Mouse (Mus musculus) heart, embryonic 13.5 days (tissue): ENCODE results near the gene Olfr524. TPM values are rescaled to one million over a fixed set of nuclear protein-coding genes. Genes with fewer than 3 reads are reported as not detected.

Experiments used
- ATAC-seq: fragments of 200-750 bp; cut with Nextera tagmentation; 2 replicates; pipeline ENCODE4 v1.8.0; 2017; ENCODE audit warnings: moderate TSS enrichment; ENCODE audit not compliant: insufficient number of reproducible peaks, low FRiP score, low TSS enrichment; ENCODE audit errors: extremely low read depth
- H3K27ac ChIP-seq: fragments of 300-500 bp; sonication (generic); replicated peaks from 2 replicates; pipeline ENCODE4 v1.5.1; 2015; ENCODE audit warnings: moderate library complexity, mild to moderate bottlenecking, inconsistent platforms
- H3K27me3 ChIP-seq: fragments of 300-500 bp; sonication (generic); replicated peaks from 2 replicates; pipeline ENCODE4 v1.6.1; 2015; ENCODE audit warnings: mild to moderate bottlenecking, inconsistent platforms
- H3K36me3 ChIP-seq: fragments of 300-500 bp; sonication (generic); 2 replicates; pipeline ENCODE4 v1.6.1; 2015; ENCODE audit warnings: mild to moderate bottlenecking, inconsistent platforms
- H3K4me1 ChIP-seq: fragments of 300-500 bp; sonication (generic); 2 replicates; pipeline ENCODE4 v1.6.1; 2015; ENCODE audit warnings: inconsistent platforms
- H3K4me2 ChIP-seq: fragments of 300-500 bp; sonication (generic); 2 replicates; pipeline ENCODE4 v1.6.1; 2015; ENCODE audit warnings: inconsistent platforms, mild to moderate bottlenecking, moderate library complexity
- H3K4me3 ChIP-seq: fragments of 300-500 bp; sonication (generic); 2 replicates; pipeline ENCODE4 v1.5.1; 2015; ENCODE audit warnings: moderate library complexity, mild to moderate bottlenecking, inconsistent platforms
- H3K9ac ChIP-seq: fragments of 300-500 bp; sonication (generic); 2 replicates; pipeline ENCODE4 v1.6.1; 2015; ENCODE audit warnings: inconsistent platforms, mild to moderate bottlenecking, moderate library complexity
- H3K9me3 ChIP-seq: fragments of 300-500 bp; sonication (generic); 2 replicates; pipeline ENCODE4 v1.6.1; 2016; ENCODE audit warnings: inconsistent platforms
- WGBS: fragments of 180-500 bp; shearing (Covaris S2); methylation state at CpG from one replicate; pipeline ENCODE4 v1.1.7; 2015; ENCODE audit warnings: mixed read lengths; 5-methylcytosine and 5-hydroxymethylcytosine counted together
- polyA plus RNA-seq: library from polyadenylated mRNA; unstranded; fragments of >200 nt; fragmentation: Nextera tagmentation; extraction: Ambion mirVana; gene quantifications from 2 replicates; pipeline ENCODE4 v1.2.1, GENCODE M21; 2015

Gene Olfr524
- not detected in 2 replicates for polyA plus RNA-seq

DNA sequence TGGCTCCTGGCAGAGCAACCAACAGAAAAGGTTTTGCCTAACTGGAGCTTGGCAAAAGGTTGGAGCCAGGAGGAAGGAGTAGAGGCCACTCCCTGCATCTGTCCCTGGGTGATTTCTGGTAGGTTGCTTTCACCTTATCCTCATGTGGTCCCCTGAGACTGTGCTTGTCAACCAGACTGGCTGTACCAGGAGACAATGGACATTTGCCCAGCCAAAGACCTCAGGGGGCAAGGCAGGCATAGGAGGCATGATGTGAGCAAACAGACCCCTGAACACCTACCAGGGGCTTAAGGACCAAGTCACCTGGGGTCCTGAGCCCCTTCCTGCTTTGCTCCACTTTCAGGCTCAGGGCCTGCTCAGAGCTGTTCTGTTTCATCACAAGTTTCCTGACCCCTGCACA, at the start of gene Olfr524:
TSS of gene Olfr524 (minus strand) at position 101 of the 400 bp plus-strand sequence.
- Histone ChIP-seq H3K36me3 (no peaks in the 10 kb centered on the region), H3K27me3 (peaks cover 3% of the 10 kb centered on the region; the same call in 1 of the 2 replicates), H3K9ac (no peak within 1 kb of the TSS), H3K9me3 (no peaks in the 10 kb centered on the region), H3K27ac (no peak within 1 kb of the TSS), H3K4me2 (no peak within 1 kb of the TSS), H3K4me1 (no peaks in the 10 kb centered on the region), H3K4me3 (no peak within 1 kb of the TSS)
- ATAC-seq = no peak

DNA sequence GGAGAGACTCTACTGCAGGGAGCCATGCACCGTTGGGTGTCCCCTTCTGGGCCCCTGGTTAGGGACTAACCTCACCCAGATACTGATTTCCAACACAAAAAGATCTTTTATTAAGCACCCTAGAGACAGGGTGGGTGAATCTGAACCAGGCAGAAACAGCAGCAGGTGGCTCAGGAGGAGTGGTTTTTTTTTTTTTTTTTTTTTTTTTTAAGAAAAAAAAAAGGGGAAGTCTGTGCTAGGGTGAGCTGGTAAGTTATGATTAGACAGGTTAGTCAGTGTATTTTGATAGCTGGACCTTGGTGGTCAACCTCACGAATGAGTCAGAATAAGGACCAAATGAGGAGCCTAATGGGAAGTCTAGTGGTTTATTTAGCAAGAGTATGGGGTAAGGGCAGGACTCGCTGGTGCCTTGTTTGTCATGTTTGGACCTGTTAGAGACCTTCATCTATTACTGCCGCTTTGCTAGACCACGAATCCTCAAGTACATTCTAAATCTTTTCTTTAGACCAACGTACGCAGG, 48.1 kb upstream of the Olfr524 start:
- H3K36me3 ChIP-seq = no peaks in the 10 kb centered on the region
- H3K27ac ChIP-seq = no peak overlapping the region
- no peak for ATAC-seq
- no peaks in the 10 kb centered on the region for H3K27me3 ChIP-seq
- 75% methylated on average over 7 of the region's 7 CpGs for WGBS
- H3K4me2 ChIP-seq = no peak overlapping the region
- no peak overlapping the region for H3K9ac ChIP-seq
- H3K4me1 ChIP-seq = no peaks in the 10 kb centered on the region
- H3K9me3 ChIP-seq = 0 out of 2 replicates have a peak, but pooled peaks cover 4% of the 10 kb centered on the region
- H3K4me3 ChIP-seq = no peak overlapping the region

GRCm38 (mm10) chr7:140247216-140247615, 41.5 kb upstream of the Olfr524 start, which contains the start of gene 5830411N06Rik:
TSS of gene 5830411N06Rik (plus strand) at chr7:140247284.
- ATAC-seq = no peak
- 0 out of 2 replicates have a peak, but pooled peaks cover under 1% of the 10 kb centered on the region for H3K9me3 ChIP-seq
- H3K4me1 ChIP-seq = no peaks in the 10 kb centered on the region

GRCm38 (mm10) chr7:140233696-140234095, 27.9 kb upstream of the Olfr524 start:
- Histone ChIP-seq H3K9ac (no peak overlapping the region), H3K4me3 (no peak overlapping the region), H3K36me3 (no peaks in the 10 kb centered on the region), H3K4me2 (no peak overlapping the region), H3K27me3 (no peaks in the 10 kb centered on the region), H3K9me3 (no peaks in the 10 kb centered on the region), H3K4me1 (no peaks in the 10 kb centered on the region), H3K27ac (no peak overlapping the region)
- ATAC-seq = no peak
- WGBS = 77% methylated on average over 3 of the region's 3 CpGs

More at GRCm38 (mm10) chr7:140247216-140247615, 41.5 kb upstream of the Olfr524 start, which contains the start of gene 5830411N06Rik:
- WGBS = 73% methylated on average over 4 of the region's 4 CpGs
- no peak within 1 kb of the TSS for H3K27ac ChIP-seq
- H3K36me3 ChIP-seq = no peaks in the 10 kb centered on the region
- no peak within 1 kb of the TSS for H3K4me2 ChIP-seq
- no peaks in the 10 kb centered on the region for H3K27me3 ChIP-seq
- H3K9ac ChIP-seq = no peak within 1 kb of the TSS
- no peak within 1 kb of the TSS for H3K4me3 ChIP-seq

DNA sequence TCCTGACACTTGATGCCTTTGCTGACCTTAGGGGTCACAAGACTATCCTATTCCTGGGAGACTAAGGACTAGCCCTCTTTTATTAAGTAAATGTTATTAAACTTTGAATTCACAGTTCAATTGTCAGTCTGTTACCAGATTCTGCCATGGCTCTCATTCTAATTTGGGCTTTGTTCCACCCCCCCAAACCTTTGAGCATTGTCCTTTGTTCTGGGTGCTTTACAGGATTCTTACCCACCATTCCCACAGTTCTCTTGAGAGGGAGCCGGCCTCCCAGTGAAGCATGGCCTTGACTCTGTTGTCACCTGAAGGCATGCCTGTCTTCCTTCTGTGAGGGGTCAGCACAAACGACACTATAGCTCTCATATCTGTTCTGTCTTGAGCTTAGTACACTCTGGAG, 25.3 kb upstream of the Olfr524 start:
- Histone ChIP-seq H3K27me3 (no peaks in the 10 kb centered on the region), H3K36me3 (no peaks in the 10 kb centered on the region), H3K4me3 (no peak overlapping the region), H3K27ac (no peak overlapping the region), H3K4me1 (no peaks in the 10 kb centered on the region), H3K4me2 (no peak overlapping the region), H3K9me3 (no peaks in the 10 kb centered on the region), H3K9ac (no peak overlapping the region)
- WGBS = 56% methylated on average over 2 of the region's 2 CpGs
- no peak for ATAC-seq

DNA sequence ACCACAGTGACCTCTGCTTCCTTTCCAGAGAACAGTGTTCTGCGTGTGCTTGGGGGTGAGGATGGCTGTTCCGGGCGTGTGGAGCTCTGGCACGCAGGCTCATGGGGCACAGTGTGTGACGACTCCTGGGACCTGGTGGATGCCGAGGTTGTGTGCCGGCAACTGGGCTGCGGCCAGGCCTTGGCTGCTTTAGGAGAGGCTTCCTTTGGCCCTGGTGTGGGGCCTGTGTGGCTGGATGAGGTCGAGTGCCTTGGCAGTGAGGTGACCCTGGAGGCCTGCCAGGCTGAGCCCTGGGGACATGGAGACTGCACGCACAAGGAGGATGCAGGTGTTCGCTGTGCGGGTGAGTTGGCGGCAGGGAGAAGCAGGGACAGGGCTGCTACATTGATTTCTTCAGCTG, 22.7 kb upstream of the Olfr524 start:
- H3K27me3 ChIP-seq = no peaks in the 10 kb centered on the region
- H3K9ac ChIP-seq = no peak overlapping the region
- H3K4me2 ChIP-seq = no peak overlapping the region
- 83% methylated on average over 13 of the region's 13 CpGs for WGBS
- H3K27ac ChIP-seq = no peak overlapping the region
- H3K4me3 ChIP-seq = no peak overlapping the region
- ATAC-seq = no peak
- H3K4me1 ChIP-seq = no peaks in the 10 kb centered on the region
- no peaks in the 10 kb centered on the region for H3K9me3 ChIP-seq
- H3K36me3 ChIP-seq = no peaks in the 10 kb centered on the region

- no peak for ATAC-seq
- 67% methylated on average over 13 of the region's 13 CpGs for WGBS
- no peak overlapping the region for H3K9ac ChIP-seq
Measured at GRCm38 (mm10) chr7:140224209-140224608, 18.4 kb upstream of the Olfr524 start.

DNA sequence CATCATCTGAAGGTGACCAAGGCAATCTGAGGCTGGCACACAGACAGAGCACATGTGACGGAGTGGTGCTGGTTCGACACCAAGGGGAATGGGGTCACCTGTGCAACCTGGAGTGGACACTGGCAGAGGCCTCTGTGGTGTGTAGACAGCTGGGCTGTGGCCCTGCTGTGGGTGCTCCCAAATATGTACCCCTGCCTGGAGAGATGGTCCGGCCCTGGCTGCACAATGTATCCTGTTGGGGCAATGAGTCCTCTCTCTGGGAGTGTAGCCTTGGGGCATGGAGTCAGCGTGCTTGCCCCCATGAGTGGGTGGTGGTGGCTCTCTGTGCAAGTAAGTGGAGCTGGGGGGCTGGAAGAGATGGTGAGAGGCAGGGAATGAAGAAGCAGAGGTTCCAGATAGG, 14.6 kb upstream of the Olfr524 start:
- H3K4me2 ChIP-seq = no peak overlapping the region
- WGBS = 73% methylated on average over 4 of the region's 4 CpGs
- no peaks in the 10 kb centered on the region for H3K36me3 ChIP-seq
- H3K9ac ChIP-seq = no peak overlapping the region
- H3K9me3 ChIP-seq = no peaks in the 10 kb centered on the region
- H3K4me3 ChIP-seq = no peak overlapping the region
- no peak overlapping the region for H3K27ac ChIP-seq
- ATAC-seq = no peak
- H3K27me3 ChIP-seq = no peaks in the 10 kb centered on the region
- H3K4me1 ChIP-seq = no peaks in the 10 kb centered on the region

More at GRCm38 (mm10) chr7:140224209-140224608, 18.4 kb upstream of the Olfr524 start:
- H3K27ac ChIP-seq = no peak overlapping the region
- no peaks in the 10 kb centered on the region for H3K27me3 ChIP-seq
- no peaks in the 10 kb centered on the region for H3K36me3 ChIP-seq
- no peaks in the 10 kb centered on the region for H3K9me3 ChIP-seq
- no peak overlapping the region for H3K4me2 ChIP-seq
- no peak overlapping the region for H3K4me3 ChIP-seq
- H3K4me1 ChIP-seq = no peaks in the 10 kb centered on the region

DNA sequence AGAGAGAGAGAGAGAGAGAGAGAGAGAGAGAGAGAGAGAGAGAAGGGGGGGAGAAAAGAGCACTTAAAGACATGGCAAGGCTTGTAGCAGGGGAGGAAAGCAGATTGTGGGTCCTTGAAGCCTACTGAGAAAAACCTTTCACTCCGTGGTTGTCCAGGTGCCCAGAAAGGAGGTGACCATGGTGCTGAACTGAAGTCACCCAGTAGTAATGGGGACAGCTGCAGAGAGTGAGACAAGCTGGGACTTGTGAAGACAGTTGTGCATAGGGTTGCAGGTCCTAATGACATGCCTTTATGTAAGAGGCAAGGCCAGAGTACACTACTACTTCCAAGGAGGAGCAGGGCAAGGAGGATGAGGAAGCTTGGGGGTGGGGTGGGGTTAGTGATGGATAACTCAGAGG, 13.5 kb upstream of the Olfr524 start:
- Histone ChIP-seq H3K9me3 (no peaks in the 10 kb centered on the region), H3K4me2 (no peak overlapping the region), H3K4me3 (no peak overlapping the region), H3K27ac (no peak overlapping the region), H3K4me1 (no peaks in the 10 kb centered on the region), H3K9ac (no peak overlapping the region), H3K27me3 (no peaks in the 10 kb centered on the region), H3K36me3 (no peaks in the 10 kb centered on the region)
- 24% methylated on average over 1 of the region's 1 CpGs for WGBS
- no peak for ATAC-seq

DNA sequence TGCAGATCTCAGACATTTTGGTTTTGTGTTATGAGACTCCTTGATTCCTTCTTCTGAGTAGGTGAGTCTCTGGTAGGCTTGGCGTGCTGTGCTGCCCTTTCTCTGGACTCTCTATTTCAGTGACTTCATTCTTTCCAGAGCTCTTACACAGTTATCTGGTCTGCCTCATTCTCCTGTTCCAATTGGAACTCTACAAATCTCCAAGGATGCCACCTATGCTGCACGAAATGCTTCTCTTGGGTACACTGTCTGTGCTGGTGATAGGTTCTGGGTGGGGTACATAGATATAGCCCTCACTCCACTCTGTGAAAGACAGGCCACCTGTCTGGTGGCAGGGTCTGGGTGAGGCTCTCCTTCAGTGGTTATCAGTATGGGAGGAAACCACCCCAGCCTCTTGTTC, 12.2 kb upstream of the Olfr524 start, which contains the start of gene Cd163l1:
TSS of gene Cd163l1 (plus strand) at position 301 of the 400 bp plus-strand sequence.
- Histone ChIP-seq H3K27ac (no peak within 1 kb of the TSS), H3K9ac (no peak within 1 kb of the TSS), H3K9me3 (no peaks in the 10 kb centered on the region), H3K27me3 (0 out of 2 replicates have a peak, but pooled peaks cover 5% of the 10 kb centered on the region), H3K4me3 (no peak within 1 kb of the TSS), H3K4me2 (no peak within 1 kb of the TSS), H3K4me1 (no peaks in the 10 kb centered on the region), H3K36me3 (no peaks in the 10 kb centered on the region)
- WGBS = 69% methylated on average over 2 of the region's 2 CpGs
- ATAC-seq = no peak

DNA sequence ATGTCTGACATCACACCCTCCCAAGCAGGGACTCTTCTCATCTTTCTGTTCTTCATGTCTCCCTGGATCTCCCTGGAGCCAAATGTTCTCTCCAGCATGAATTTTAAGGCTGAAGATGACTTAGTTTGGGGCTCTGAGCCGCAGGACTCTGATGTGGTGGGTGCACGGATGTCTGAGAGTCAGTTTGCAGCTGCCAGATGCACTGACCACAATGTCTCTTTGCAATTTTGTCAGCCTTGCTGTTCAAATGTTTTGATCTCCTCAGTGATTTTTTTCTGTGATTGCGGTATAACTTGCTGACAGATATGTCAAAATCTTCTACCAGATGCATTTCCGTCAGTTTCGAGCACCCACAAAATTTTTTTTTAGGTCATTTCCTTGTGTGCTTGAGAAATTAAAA, 8.1 kb upstream of the Olfr524 start:
- Histone ChIP-seq H3K4me3 (no peak overlapping the region), H3K9me3 (no peaks in the 10 kb centered on the region), H3K27me3 (0 out of 2 replicates have a peak, but pooled peaks cover 5% of the 10 kb centered on the region), H3K9ac (no peak overlapping the region), H3K36me3 (no peaks in the 10 kb centered on the region), H3K4me1 (no peaks in the 10 kb centered on the region), H3K27ac (no peak overlapping the region), H3K4me2 (no peak overlapping the region)
- no peak for ATAC-seq
- 68% methylated on average over 5 of the region's 5 CpGs for WGBS

DNA sequence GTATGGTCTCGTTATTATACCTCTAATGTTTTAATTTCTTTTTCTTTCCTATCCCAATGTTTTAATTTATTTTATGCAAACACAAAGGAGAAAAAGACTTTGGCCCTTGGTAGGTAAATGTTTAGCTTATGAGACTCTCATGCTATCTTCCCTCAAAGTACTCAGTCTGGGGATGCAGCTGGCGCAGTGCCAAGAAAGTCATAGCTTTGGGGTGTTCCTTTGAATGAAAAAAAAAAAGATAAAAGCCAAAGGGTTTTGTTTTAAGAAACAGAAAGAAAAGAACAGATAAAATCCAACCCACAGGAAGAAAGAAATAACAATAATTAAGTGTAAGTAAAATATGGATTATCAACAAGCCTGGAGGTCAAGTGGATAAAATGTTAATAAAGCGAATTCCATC, 2.9 kb upstream of the Olfr524 start:
- no peaks in the 10 kb centered on the region for H3K36me3 ChIP-seq
- no peak overlapping the region for H3K9ac ChIP-seq
- H3K9me3 ChIP-seq = no peaks in the 10 kb centered on the region
- H3K27ac ChIP-seq = no peak overlapping the region
- H3K4me2 ChIP-seq = no peak overlapping the region
- no peak overlapping the region for H3K4me3 ChIP-seq
- no peaks in the 10 kb centered on the region for H3K4me1 ChIP-seq
- peaks cover 3% of the 10 kb centered on the region; the same call in 1 of the 2 replicates for H3K27me3 ChIP-seq
- 63% methylated on average over 3 of the region's 3 CpGs for WGBS
- ATAC-seq = no peak
